Mouse (Mus musculus): ENCODE data around the gene Rtl5. TPM values are rescaled to one million over a fixed set of nuclear protein-coding genes. Genes with fewer than 3 reads are reported as not detected.

Gene Rtl5
- 5.8 TPM for polyA plus RNA-seq (2015; fragmentation: Illumina TruSeq; extraction: RNeasy Lipid Tissue Mini Kit (QIAGEN cat#74804); ENCODE audit: insufficient read depth, low read depth, low replicate concordance)

GRCm38 (mm10) chrX:102070591-102071471 lies at the start of gene Rtl5:
Rtl5 (minus strand) TSS chrX:102071304.

GRCm38 (mm10) chrX:102119042-102119864 lies 48.1 kb upstream of the Rtl5 start, which contains the start of gene Pin4:
Pin4 (plus strand) TSS chrX:102119447.

Other genes with a start within 250 kb of the Rtl5 start
- 1.9 TPM for gene Nhsl2, start 221.9 kb downstream of the Rtl5 start, polyA plus RNA-seq (2015; fragmentation: Illumina TruSeq; extraction: RNeasy Lipid Tissue Mini Kit (QIAGEN cat#74804); ENCODE audit: insufficient read depth, low read depth, low replicate concordance)
- gene Pin4, start 48.1 kb upstream of the Rtl5 start, polyA plus RNA-seq (2015; fragmentation: Illumina TruSeq; extraction: RNeasy Lipid Tissue Mini Kit (QIAGEN cat#74804); ENCODE audit: insufficient read depth, low read depth, low replicate concordance) = 10.4 TPM
- gene Ercc6l, start 85.8 kb upstream of the Rtl5 start, polyA plus RNA-seq (2015; fragmentation: Illumina TruSeq; extraction: RNeasy Lipid Tissue Mini Kit (QIAGEN cat#74804); ENCODE audit: insufficient read depth, low read depth, low replicate concordance) = not detected
- 556 TPM for gene Rps4x, start 118.1 kb upstream of the Rtl5 start, polyA plus RNA-seq (2015; fragmentation: Illumina TruSeq; extraction: RNeasy Lipid Tissue Mini Kit (QIAGEN cat#74804); ENCODE audit: insufficient read depth, low read depth, low replicate concordance)
- 1.0 TPM for gene Cited1, start 180.9 kb upstream of the Rtl5 start, polyA plus RNA-seq (2015; fragmentation: Illumina TruSeq; extraction: RNeasy Lipid Tissue Mini Kit (QIAGEN cat#74804); ENCODE audit: insufficient read depth, low read depth, low replicate concordance)